Mouse (Mus musculus): ENCODE data around the gene Col4a6.

Gene Col4a6

GRCm38 (mm10) chrX:141473470-141474302 is at the start of gene Col4a6:
Gene Col4a6 (minus strand): TSS chrX:141474076.
- DNase-seq (ENCODE audit: low spot score): no peak

GRCm38 (mm10) chrX:141503125-141503524 is 29.2 kb upstream of the Col4a6 start:
- DNase-seq (ENCODE audit: low spot score): no peak

DNA sequence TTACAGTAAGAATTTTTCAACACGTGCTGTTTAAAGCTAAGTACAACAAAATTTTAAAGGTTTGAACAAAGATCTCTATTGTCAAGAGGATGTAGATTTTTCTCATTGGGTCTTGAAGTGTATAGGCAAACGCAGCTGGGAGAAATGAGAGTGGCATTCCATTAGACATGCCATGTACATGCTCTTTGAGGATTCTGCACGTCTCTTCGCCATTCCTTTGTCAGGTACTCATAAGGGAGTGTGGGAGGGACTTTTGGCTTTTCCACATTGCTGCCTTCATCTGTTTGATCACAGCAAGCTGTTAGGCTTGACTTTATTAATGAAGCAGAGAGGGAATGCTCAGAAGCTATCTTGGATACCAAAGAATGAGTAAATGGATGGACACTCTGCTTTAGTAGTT is 20.7 kb upstream of the Col4a6 start:
- no peak for DNase-seq (ENCODE audit: low spot score)

- no peak for DNase-seq (ENCODE audit: low spot score)
Measured at GRCm38 (mm10) chrX:141475566-141476327, 1.9 kb upstream of the Col4a6 start.

- peak; percentile 13 for DNase-seq (ENCODE audit: low spot score)
Measured at GRCm38 (mm10) chrX:141475110-141475509, 1.2 kb upstream of the Col4a6 start, which contains the start of gene Col4a5. Gene Col4a5 (plus strand): TSS chrX:141475385.

DNA sequence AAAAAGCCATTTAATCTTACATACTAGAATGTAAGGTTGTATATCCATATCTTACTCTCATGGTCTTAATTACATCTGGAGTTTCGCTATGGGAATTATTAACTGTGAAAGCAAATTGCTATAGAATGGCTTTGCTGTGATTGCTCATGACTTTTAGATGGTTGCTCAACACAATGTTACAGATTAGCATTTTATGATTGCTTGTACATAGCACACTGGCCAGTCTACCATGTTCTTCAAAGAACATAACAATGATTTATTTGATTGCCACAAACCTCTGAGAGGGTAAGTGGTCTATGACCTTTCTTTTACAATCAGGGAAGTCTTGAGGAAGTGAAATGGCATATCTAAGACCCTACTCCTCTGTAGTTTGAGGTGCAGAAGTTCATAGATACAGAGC is 25.9 kb downstream of the Col4a6 start:
- no peak for DNase-seq (ENCODE audit: low spot score)

DNA sequence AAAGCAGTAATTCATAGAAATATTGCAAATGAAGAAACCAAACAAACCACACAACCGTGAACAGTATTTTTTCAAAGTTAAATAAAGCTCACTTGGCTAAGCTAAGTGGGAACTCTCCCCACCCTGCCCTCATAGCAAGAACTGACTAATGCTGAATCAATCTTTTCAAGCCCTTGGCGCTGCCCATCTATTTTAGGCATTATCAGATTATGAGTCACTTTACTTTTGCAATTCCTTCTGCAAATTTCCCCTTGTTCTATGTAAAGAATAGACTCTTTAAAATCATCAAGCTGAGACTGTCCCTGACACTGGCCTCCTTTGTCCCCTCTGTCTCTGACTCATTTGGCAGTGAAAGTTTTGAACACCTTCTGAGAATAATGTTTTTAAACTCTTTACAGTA is 34.5 kb downstream of the Col4a6 start:
- DNase-seq (ENCODE audit: low spot score): no peak

- no peak for DNase-seq (ENCODE audit: low spot score)
Measured at GRCm38 (mm10) chrX:141436780-141437179, 37.1 kb downstream of the Col4a6 start.

GRCm38 (mm10) chrX:141415318-141415717 is 58.6 kb downstream of the Col4a6 start:
- DNase-seq (ENCODE audit: low spot score): no peak

DNA sequence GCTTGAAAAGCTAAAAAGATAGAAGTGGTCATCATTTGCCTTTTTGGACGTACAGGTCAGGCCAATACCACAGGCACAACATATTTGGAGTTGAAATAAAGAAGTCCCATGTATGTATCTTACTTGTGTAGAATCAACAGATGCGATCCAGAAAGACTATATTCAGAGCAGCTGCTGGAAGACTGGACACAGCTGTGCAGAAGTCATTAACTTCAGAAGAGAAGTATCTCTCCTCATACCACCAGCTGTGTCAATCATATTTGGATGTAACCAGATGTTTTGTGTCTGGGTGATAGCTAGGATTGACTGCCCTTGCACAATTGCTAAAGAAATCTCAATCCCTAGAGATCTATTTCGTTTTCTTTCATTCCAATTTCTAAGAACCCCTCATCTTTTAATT is 77.6 kb downstream of the Col4a6 start:
- no peak for DNase-seq (ENCODE audit: low spot score)

- no peak for DNase-seq (ENCODE audit: low spot score)
Measured at GRCm38 (mm10) chrX:141385399-141386105, 88.3 kb downstream of the Col4a6 start.

GRCm38 (mm10) chrX:141384632-141385031 is 89.2 kb downstream of the Col4a6 start:
- DNase-seq (ENCODE audit: low spot score): no peak

- DNase-seq (ENCODE audit: low spot score): no peak
Measured at GRCm38 (mm10) chrX:141370276-141370675, 103.6 kb downstream of the Col4a6 start.

DNA sequence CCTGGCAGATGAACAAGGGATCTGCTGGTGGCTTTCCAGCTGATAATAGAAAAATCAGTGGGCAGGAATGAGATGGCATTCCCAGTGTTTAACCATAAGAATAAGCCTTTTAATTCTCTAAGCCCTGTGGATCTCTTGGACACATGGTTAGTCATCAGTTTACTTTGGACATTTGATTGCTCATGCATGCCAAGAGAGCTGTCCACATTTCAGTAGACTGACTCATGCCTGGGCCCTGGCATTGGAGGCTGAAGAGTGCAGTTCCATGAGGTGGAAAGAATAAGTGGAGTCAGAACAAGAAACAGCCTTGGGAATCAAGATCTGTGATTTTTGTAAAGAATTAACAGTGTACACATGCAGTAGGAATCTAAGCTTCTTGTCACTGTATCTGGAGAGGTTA is 110.5 kb downstream of the Col4a6 start:
- DNase-seq (ENCODE audit: low spot score): no peak

- no peak for DNase-seq (ENCODE audit: low spot score)
Measured at GRCm38 (mm10) chrX:141341417-141341816, 132.5 kb downstream of the Col4a6 start.

DNA sequence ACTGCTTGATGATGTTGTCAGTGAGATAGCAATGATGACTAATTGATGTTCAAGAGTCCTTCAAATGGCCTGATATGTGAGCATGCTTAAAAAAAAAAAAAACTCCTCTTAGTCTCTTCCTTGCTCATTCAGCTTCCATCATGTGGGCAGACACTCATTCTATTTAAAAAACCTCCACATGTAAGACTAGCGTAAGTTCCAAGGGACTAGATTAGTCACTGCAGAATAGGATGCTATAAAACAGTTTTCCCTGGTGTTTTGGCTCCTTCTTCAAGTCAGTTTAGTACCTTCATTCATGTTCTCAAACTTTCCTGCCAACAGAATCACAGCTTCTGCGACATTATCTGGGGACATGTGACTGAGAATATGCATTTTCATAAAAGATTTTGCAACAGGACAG is 145.8 kb downstream of the Col4a6 start:
- DNase-seq (ENCODE audit: low spot score): no peak

GRCm38 (mm10) chrX:141324201-141324600 is 149.7 kb downstream of the Col4a6 start:
- no peak for DNase-seq (ENCODE audit: low spot score)

- no peak for DNase-seq (ENCODE audit: low spot score)
Measured at GRCm38 (mm10) chrX:141316217-141316616, 157.7 kb downstream of the Col4a6 start.

DNA sequence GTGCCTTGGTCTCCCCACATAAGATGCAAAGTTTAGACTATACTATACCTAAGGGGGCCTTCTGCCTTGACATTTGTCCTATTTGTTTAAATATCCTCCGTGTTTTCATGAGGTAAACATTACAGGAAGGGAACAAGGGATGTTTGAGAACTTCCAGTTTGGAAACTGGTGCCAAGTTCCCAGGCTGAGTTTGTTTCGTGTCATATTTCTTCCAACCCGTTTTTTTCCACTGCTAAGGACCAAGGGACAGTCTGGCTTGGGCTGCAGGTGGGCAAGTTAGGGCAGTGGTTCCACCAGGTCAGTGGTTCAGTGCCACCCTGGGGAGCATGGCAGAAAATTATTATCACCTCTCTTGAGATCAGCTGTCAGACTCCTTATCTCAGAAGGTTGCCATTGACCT is 158.1 kb downstream of the Col4a6 start:
- DNase-seq (ENCODE audit: low spot score): no peak

DNA sequence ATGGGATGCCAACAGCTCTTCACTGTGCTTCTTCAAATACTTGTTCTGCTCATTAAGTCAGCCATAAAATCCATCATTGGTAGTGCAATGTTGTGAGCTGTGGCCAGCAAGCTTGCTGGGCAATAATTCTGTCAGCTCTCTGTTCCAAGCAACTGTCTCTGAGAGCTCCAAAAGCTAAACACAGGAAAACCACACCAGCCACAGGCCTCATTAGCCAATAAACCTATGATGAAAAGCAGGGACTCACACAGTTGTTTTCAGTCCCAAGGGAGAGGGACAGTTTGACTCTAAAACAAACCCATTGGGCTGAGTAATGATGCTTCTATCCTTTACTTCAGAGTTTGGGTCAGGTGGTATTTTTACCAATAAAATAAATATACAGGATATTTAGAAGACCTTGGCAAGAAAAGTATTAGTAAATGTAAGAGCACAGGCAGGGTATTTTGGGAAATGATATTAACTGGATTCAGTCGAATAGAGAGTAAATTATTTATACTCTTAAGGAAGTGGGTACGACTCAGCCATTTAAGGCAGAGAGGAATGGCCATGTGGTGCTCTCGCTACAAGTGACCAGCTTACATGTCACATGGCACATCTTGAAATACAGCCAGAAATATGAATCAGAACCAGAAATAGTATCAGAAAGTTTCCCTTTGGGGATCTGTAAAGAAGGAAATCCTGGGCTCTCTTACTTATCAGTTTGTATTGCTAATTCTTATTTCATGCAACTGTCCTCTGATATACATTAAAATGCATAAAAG is 181.0 kb downstream of the Col4a6 start:
- DNase-seq (ENCODE audit: low spot score): no peak

DNA sequence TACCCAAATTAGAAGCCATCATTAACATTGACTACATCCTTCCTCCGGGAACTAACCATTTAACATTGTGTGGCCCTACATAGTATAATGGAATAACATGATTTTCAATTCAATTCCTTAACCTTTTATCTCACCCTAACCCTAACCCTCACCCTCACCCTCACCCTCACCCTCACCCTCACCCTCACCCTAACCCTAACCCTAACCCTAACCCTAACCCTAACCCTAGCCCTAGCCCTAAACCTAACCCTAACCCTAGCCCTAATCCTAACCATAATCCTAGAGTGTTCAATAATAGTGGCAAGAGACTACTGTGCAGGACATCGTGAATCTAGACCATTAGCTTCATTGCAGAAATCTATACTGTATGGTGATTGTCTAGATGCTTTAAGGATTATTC is 197.5 kb downstream of the Col4a6 start:
- DNase-seq (ENCODE audit: low spot score): no peak

GRCm38 (mm10) chrX:141265986-141266385 is 207.9 kb downstream of the Col4a6 start:
- no peak for DNase-seq (ENCODE audit: low spot score)
